Mouse (Mus musculus) limb, embryonic 14.5 days (tissue): ENCODE data around the gene Tnrc18. TPM values are rescaled to one million over a fixed set of nuclear protein-coding genes. Genes with fewer than 3 reads are reported as not detected.

Experiments used
- ATAC-seq: fragments of 200-750 bp; cut with Nextera tagmentation; 2 replicates; pipeline ENCODE4 v1.8.0; 2017; ENCODE audit warnings: low read depth, moderate number of reproducible peaks, moderate TSS enrichment; ENCODE audit not compliant: low FRiP score
- DNase-seq: peaks from one replicate; pipeline ENCODE4 v3.0.0-alpha.2; 2015; ENCODE audit warnings: low spot score
- H3K27ac ChIP-seq: fragments of 300-500 bp; sonication (generic); replicated peaks from 2 replicates; pipeline ENCODE4 v1.5.1; 2014; ENCODE audit warnings: low read depth, mild to moderate bottlenecking, low read length, moderate library complexity, mixed read lengths
- H3K27me3 ChIP-seq: fragments of 300-500 bp; sonication (generic); 2 replicates; pipeline ENCODE4 v1.6.1; 2014; ENCODE audit warnings: low read length, mixed read lengths; ENCODE audit not compliant: control insufficient read depth, insufficient read depth
- H3K36me3 ChIP-seq: fragments of 300-500 bp; sonication (generic); 2 replicates; pipeline ENCODE4 v1.6.1; 2014; ENCODE audit warnings: mild to moderate bottlenecking, low read length, moderate library complexity, mixed read lengths; ENCODE audit not compliant: control insufficient read depth, insufficient read depth
- H3K4me1 ChIP-seq: fragments of 300-500 bp; sonication (generic); 2 replicates; pipeline ENCODE4 v1.6.1; 2014; ENCODE audit warnings: antibody characterized with exemption, low read length, mixed read lengths; ENCODE audit not compliant: control insufficient read depth, insufficient read depth
- H3K4me2 ChIP-seq: fragments of 300-500 bp; sonication (generic); replicated peaks from 2 replicates; pipeline ENCODE4 v1.6.1; 2014; ENCODE audit warnings: low read depth, mild to moderate bottlenecking, low read length, moderate library complexity; ENCODE audit not compliant: severe bottlenecking
- H3K4me3 ChIP-seq: fragments of 300-500 bp; sonication (generic); replicated peaks from 2 replicates; pipeline ENCODE4 v1.5.1; 2014; ENCODE audit warnings: low read length
- H3K9ac ChIP-seq: fragments of 300-500 bp; sonication (generic); 2 replicates; pipeline ENCODE4 v1.6.1; 2014; ENCODE audit warnings: mild to moderate bottlenecking, low read depth, low read length, moderate library complexity; ENCODE audit not compliant: severe bottlenecking
- H3K9me3 ChIP-seq: fragments of 300-500 bp; sonication (generic); 2 replicates; pipeline ENCODE4 v1.6.1; 2016; ENCODE audit warnings: low read length; ENCODE audit not compliant: control insufficient read depth
- POLR2A ChIP-seq: fragments of 200-500 bp; IDR thresholded peaks from 2 replicates; pipeline ENCODE4 v1.8.0; 2012; ENCODE audit warnings: inconsistent platforms, mild to moderate bottlenecking, moderate library complexity, borderline replicate concordance; ENCODE audit not compliant: insufficient read depth, insufficient read length; ENCODE audit errors: extremely low read depth
- WGBS: fragments of 180-500 bp; shearing (Covaris S2); extraction: QIAGEN DNeasy Blood & Tissue Kit; methylation state at CpG from one replicate; pipeline ENCODE4 v1.1.7; 2014; 5-methylcytosine and 5-hydroxymethylcytosine counted together
- polyA plus RNA-seq, 2 experiments: library from polyadenylated mRNA; depleted of rRNA in 1 of 2; stranded (reverse) in 1 of 2; unstranded in 1 of 2; fragments of >200 nt; fragmentation: Nextera tagmentation in 1 of 2; extraction: Ambion mirVana in 1 of 2; gene quantifications; 2 replicates each; pipeline versions ENCODE4 v1.2.1 to v1.2.3; 2012 to 2014

Tnrc18 gene
- polyA plus RNA-seq, 2 experiments = 46.6 to 61.1 TPM

GRCm38 (mm10) chr5:142801977-142802376 lies 15.5 kb downstream of the Tnrc18 start:
- no peak overlapping the region for H3K4me2 ChIP-seq
- H3K27me3 ChIP-seq = no peaks in the 10 kb centered on the region
- H3K9me3 ChIP-seq = no peaks in the 10 kb centered on the region
- 0 out of 2 replicates have a peak overlapping the region, but pooled peaks have one; percentile 16 for H3K9ac ChIP-seq
- WGBS = 50% methylated on average over 2 of the region's 2 CpGs
- TF ChIP-seq POLR2A = no peak
- peaks cover 32% of the 10 kb centered on the region for H3K36me3 ChIP-seq
- H3K27ac ChIP-seq = 0 out of 2 replicates have a peak overlapping the region, but pooled peaks have one; percentile 5
- H3K4me1 ChIP-seq = peaks cover 32% of the 10 kb centered on the region
- DNase-seq = no peak
- no peak for ATAC-seq
- H3K4me3 ChIP-seq = no peak overlapping the region

GRCm38 (mm10) chr5:142800656-142801055 lies 16.8 kb downstream of the Tnrc18 start:
- DNase-seq = no peak
- peaks cover 33% of the 10 kb centered on the region for H3K4me1 ChIP-seq
- H3K36me3 ChIP-seq = peaks cover 20% of the 10 kb centered on the region
- no peak for ATAC-seq
- H3K4me2 ChIP-seq = no peak overlapping the region
- no peak overlapping the region for H3K4me3 ChIP-seq
- no peak overlapping the region for H3K9ac ChIP-seq
- H3K9me3 ChIP-seq = no peaks in the 10 kb centered on the region
- no peak for TF ChIP-seq POLR2A
- H3K27me3 ChIP-seq = no peaks in the 10 kb centered on the region
- WGBS = 46% methylated on average over 6 of the region's 6 CpGs
- 0 out of 2 replicates have a peak overlapping the region, but pooled peaks have one; percentile 1 for H3K27ac ChIP-seq

- WGBS = 30% methylated on average over 8 of the region's 8 CpGs
- Histone ChIP-seq H3K4me2 (no peak overlapping the region), H3K36me3 (peaks cover 21% of the 10 kb centered on the region), H3K27ac (no peak overlapping the region), H3K9me3 (no peaks in the 10 kb centered on the region), H3K27me3 (no peaks in the 10 kb centered on the region), H3K4me3 (no peak overlapping the region), H3K9ac (no peak overlapping the region), H3K4me1 (peaks cover 33% of the 10 kb centered on the region)
- no peak for ATAC-seq
- DNase-seq = no peak
- no peak for TF ChIP-seq POLR2A
Measured at GRCm38 (mm10) chr5:142800198-142800597, 17.3 kb downstream of the Tnrc18 start.

GRCm38 (mm10) chr5:142799259-142799658 lies 18.2 kb downstream of the Tnrc18 start:
- no peak for DNase-seq
- no peak overlapping the region for H3K4me3 ChIP-seq
- H3K4me1 ChIP-seq = peaks cover 31% of the 10 kb centered on the region
- no peaks in the 10 kb centered on the region for H3K27me3 ChIP-seq
- no peak overlapping the region for H3K4me2 ChIP-seq
- no peak for ATAC-seq
- no peak for TF ChIP-seq POLR2A
- 76% methylated on average over 4 of the region's 4 CpGs for WGBS
- H3K36me3 ChIP-seq = peaks cover 23% of the 10 kb centered on the region
- no peak overlapping the region for H3K27ac ChIP-seq
- H3K9ac ChIP-seq = no peak overlapping the region
- no peaks in the 10 kb centered on the region for H3K9me3 ChIP-seq

- Histone ChIP-seq H3K27ac (0 out of 2 replicates have a peak overlapping the region, but pooled peaks have one; percentile 11), H3K9ac (no peak overlapping the region)
Measured at GRCm38 (mm10) chr5:142798190-142798589, 19.3 kb downstream of the Tnrc18 start.

More at GRCm38 (mm10) chr5:142798190-142798589, 19.3 kb downstream of the Tnrc18 start:
- Histone ChIP-seq H3K4me3 (no peak overlapping the region), H3K9me3 (no peaks in the 10 kb centered on the region), H3K4me2 (no peak overlapping the region), H3K36me3 (peaks cover 21% of the 10 kb centered on the region), H3K4me1 (peaks cover 30% of the 10 kb centered on the region), H3K27me3 (no peaks in the 10 kb centered on the region)
- no peak for DNase-seq
- 89% methylated on average over 12 of the region's 12 CpGs for WGBS
- no peak for ATAC-seq
- TF ChIP-seq POLR2A = no peak
